Mouse (Mus musculus): Measurements from ENCODE around the gene Aqp1.

DNA sequence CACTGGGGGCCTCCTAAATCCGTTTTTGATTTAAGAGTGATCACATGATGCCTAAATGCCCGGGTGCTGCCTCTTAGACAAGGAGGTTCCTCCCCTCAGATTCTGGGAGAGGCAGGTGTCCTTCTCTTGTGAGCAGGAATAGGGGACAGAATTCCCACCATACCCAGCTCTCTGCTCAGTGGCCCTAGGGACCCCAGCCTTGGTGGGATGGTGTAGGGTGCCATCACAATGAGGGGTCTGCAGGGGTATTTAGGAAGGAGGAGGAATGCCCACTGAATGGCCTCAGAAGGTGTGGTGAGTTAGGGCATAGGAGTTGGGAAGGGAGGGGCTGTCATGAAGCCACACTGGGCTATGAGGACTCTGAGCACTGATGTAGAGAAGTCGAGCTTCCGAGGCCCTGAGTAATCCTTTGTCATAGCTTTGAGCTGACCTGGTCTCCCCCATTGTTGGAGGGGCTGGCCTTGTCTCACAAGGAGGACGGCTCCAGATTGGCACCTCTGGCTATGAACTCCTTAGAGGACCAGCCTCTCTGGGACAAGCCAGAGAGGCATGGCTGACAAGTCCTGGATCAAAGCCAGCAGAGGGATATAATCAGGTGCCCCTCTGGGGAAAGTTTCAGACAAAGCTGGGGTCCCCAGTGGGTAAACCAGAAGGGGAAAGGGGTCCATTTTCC, 4.0 kb upstream of the Aqp1 start:
- TF ChIP-seq POLR2A (IDR thresholded peaks at IDR 0.05; ENCODE audit: borderline replicate concordance, insufficient read depth, low read length), result no peak
- no peak for TF ChIP-seq CTCF (IDR thresholded peaks at IDR 0.05; ENCODE audit: borderline replicate concordance, insufficient read depth, low read depth, low read length)
